Mouse (Mus musculus): Measurements from ENCODE around the gene Vmn1r22.
"Not testable (repeated sequence)": the region's sequence is repeated elsewhere in the genome, so short reads cannot be mapped to it uniquely, and the experiment has no call there.

Gene Vmn1r22

DNA sequence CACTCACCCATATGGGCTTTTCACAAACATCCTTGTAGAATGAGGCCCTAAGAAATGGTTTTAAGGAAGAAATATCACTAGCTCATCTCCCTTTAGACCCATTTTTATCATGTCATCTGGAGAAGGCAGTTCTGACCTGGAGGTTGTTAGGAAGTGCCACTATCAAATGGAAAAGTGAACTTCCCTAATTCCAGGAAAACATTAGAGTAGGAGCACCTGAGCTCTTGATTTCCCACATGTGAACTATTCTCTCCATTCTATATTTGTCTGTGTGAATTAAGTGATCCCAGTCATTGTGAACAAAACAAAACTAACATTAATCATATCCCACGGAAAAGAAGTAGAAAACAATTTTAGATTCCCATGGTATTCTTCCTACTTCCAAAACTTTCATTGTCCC, at the start of gene Vmn1r22:
Gene Vmn1r22 (minus strand): TSS at position 101 of the 400 bp plus-strand sequence.
- no peak for DNase-seq

DNA sequence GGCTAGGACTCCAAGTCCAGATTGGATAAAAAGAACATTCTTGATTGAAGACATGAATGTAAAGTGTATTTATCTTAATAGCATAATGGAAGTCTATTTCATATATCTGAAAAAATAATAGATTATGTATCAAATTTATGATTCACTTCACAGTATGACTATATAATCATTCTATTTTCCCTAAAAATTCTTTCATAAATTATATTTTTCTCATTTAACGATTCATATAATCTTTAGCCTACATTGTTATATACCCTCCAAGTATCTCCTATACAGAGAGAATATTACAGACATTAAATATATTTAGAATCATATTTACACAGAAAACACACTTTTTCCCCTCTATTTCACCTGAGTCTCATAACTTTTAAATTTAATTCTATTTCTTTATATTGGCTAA, 18.9 kb upstream of the Vmn1r22 start, which contains the start of gene Vmn1r23:
Gene Vmn1r23 (minus strand): TSS at position 101 of the 400 bp plus-strand sequence.
- DNase-seq: no peak

DNA sequence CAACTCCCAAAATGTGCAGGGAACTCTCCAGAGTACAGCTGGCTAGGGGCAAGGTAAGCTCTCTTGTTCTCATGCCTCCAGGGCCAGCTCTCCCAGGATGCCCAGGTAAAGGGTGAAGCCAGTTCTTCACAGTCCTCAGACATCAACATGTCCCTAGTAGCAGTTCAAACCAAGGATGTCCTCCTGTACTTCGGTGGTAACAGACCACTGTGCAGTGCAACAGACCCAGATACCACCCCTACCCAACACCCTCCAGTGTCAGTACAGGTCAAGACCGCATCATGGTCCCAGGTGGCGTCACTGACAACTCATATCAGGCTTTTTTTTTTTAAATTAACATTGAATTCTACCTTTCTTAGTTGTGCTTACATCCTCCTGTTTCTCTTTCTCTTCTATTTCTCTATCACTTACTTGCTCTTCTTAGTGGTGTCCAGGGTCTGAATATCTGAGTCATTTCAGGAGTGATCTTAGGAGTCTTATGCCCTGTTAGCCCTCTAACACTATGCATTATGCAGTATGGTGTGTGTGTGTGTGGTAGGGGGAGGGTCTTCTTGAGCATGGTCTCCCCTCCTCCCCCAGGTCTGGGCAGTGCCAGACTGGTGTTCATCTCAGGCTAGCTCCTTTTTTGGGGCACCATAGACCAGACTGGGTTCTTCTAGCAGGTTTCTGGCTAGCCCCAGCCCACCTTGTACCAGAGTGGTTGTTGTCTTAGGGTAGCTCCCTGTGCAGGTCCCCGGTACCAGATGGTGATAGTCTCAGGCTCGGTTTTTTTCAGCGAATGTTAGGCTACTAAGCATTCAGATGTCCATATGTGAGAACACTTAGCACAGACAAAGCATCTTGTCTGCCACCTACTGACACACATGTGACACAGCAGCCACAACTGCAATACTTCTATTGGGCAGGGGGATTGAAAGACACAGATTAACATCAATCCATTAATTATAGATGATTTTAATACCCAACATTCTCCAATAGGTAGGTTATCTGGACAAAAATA, 48.5 kb downstream of the Vmn1r22 start:
- peak; percentile 23 to 26 for DNase-seq

DNA sequence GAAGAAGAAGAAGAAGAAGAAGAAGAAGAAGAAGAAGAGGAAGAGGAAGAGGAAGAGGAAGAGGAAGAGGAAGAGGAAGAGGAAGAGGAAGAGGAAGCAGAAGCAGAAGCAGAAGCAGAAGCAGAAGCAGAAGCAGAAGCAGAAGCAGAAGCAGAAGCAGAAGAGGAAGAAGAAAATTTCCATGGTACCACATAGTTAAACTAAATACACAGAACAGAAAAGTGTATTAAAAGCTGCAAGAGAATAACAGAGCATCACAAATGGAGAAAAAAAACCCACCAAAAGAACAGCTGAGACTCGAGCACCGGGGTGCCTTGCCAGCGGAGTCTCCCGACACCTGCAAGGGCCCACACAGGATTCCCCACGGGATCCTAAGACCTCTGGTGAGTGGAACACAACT, 56.7 kb downstream of the Vmn1r22 start:
- not testable (repeated sequence) for DNase-seq

DNA sequence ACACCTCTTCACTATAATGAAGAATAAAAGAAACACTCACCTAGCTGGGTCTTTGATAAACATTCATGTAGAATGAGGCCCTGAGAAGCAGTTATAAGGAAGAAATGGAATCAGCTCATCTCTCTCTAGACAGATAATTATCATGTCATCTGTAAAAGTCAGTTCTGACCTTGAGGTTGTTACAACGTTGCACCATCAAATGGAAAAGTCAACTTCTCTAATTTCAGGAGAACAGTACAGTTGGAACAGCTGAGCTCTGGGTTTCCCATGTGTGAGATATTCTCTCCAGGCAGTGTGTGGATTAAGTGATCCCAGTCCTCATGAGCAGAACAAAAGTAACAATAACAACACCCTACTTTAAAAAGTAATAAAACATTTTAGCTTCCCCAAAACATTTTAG, 57.5 kb downstream of the Vmn1r22 start, which contains the start of gene Vmn1r21:
Gene Vmn1r21 (minus strand): TSS at position 58 of the 400 bp plus-strand sequence.
- no peak for DNase-seq

All from kidney, postnatal 25 days (tissue).